Mouse (Mus musculus) activated CD4-positive, CD25-positive, alpha-beta regulatory T cell (primary cell): Measurements from ENCODE around the gene Nanos2. TPM values are rescaled to one million over a fixed set of nuclear protein-coding genes. Genes with fewer than 3 reads are reported as not detected.

Experiments used
- polyA plus RNA-seq, 2 experiments: library from polyadenylated mRNA; unstranded; fragments of 100-300 nt; shearing (Covaris generic); gene quantifications; one replicate each; pipeline ENCODE4 v1.2.1; 2017

Nanos2 gene
- polyA plus RNA-seq, result under 1 TPM in 1 of 2 experiments, not detected in 1; 0.23 TPM

GRCm38 (mm10) chr7:18987100-18987499, at the start of gene Nanos2:
Gene Nanos2, plus strand, starts transcription at chr7:18987400.

GRCm38 (mm10) chr7:18990601-18991295, 3.5 kb downstream of the Nanos2 start, which contains the start of gene Mypop:
Gene Mypop, plus strand, starts transcription at chr7:18991245.

GRCm38 (mm10) chr7:19003902-19004630, 16.9 kb downstream of the Nanos2 start, which contains the start of gene Irf2bp1:
Gene Irf2bp1, plus strand, starts transcription at chr7:19004044.

GRCm38 (mm10) chr7:19023357-19023814, 36.2 kb downstream of the Nanos2 start, which contains the start of gene Foxa3:
Gene Foxa3, minus strand, starts transcription at chr7:19023538.

GRCm38 (mm10) chr7:19024096-19024506, 36.9 kb downstream of the Nanos2 start, which contains the start of gene Sympk:
Gene Sympk, plus strand, starts transcription at chr7:19024377.

Other genes starting within 250 kb of the Nanos2 start
- not detected for gene Psg19, start 188.9 kb upstream of the Nanos2 start, polyA plus RNA-seq
- not detected for gene Psg17, start 165.8 kb upstream of the Nanos2 start, polyA plus RNA-seq
- under 1 TPM in 1 of 2 experiments, not detected in 1; 0.77 TPM for gene Mill2, start 147.4 kb upstream of the Nanos2 start, polyA plus RNA-seq
- gene Pglyrp1, start 116.1 kb upstream of the Nanos2 start, polyA plus RNA-seq, result 100 to 1,000 TPM; 131 to 365 TPM
- gene Ccdc61, start 77.0 kb upstream of the Nanos2 start, polyA plus RNA-seq, result 10 to 100 TPM; 29.2 to 30.6 TPM
- gene Nova2, start 61.5 kb upstream of the Nanos2 start, polyA plus RNA-seq, result under 1 TPM in 1 of 2 experiments, not detected in 1; 0.05 TPM
- gene Mypop, start 3.8 kb downstream of the Nanos2 start, polyA plus RNA-seq, result 1 to 10 TPM; 5.2 to 9.4 TPM
- 10 to 100 TPM; 36.4 to 40.1 TPM for gene Irf2bp1, start 16.6 kb downstream of the Nanos2 start, polyA plus RNA-seq
- gene Foxa3, start 36.1 kb downstream of the Nanos2 start, polyA plus RNA-seq, result not detected
- 10 to 100 TPM; 18.4 to 25.8 TPM for gene Sympk, start 37.0 kb downstream of the Nanos2 start, polyA plus RNA-seq
- not detected for gene Rsph6a, start 67.3 kb downstream of the Nanos2 start, polyA plus RNA-seq
- gene Dmwd, start 88.8 kb downstream of the Nanos2 start, polyA plus RNA-seq, result 1 to 10 TPM in 1 of 2 experiments, under 1 TPM in 1; 0.13 to 1.2 TPM
- gene Dmpk, start 96.4 kb downstream of the Nanos2 start, polyA plus RNA-seq, result under 1 TPM in 1 of 2 experiments, not detected in 1; 0.23 TPM
- under 1 TPM in 1 of 2 experiments, not detected in 1; 0.61 TPM for gene Six5, start 107.2 kb downstream of the Nanos2 start, polyA plus RNA-seq
- not detected for gene Gm4969, start 131.0 kb downstream of the Nanos2 start, polyA plus RNA-seq
- 10 to 100 TPM in 1 of 2 experiments, 1 to 10 TPM in 1; 9.4 to 18.5 TPM for gene Fbxo46, start 132.5 kb downstream of the Nanos2 start, polyA plus RNA-seq
- gene Qpctl, start 161.9 kb downstream of the Nanos2 start, polyA plus RNA-seq, result 10 to 100 TPM in 1 of 2 experiments, 1 to 10 TPM in 1; 9.8 to 10.7 TPM
- gene Snrpd2, start 162.3 kb downstream of the Nanos2 start, polyA plus RNA-seq, result 10 to 100 TPM; 43.7 to 53.5 TPM
- under 1 TPM in 1 of 2 experiments, not detected in 1; 0.37 TPM for gene Gipr, start 178.7 kb downstream of the Nanos2 start, polyA plus RNA-seq
- 10 to 100 TPM; 21.8 to 28.3 TPM for gene Eml2, start 189.0 kb downstream of the Nanos2 start, polyA plus RNA-seq
- under 1 TPM; 0.16 to 0.17 TPM for gene Gpr4, start 225.1 kb downstream of the Nanos2 start, polyA plus RNA-seq
- gene Opa3, start 240.9 kb downstream of the Nanos2 start, polyA plus RNA-seq, result 10 to 100 TPM; 17.5 to 19.0 TPM